Mouse (Mus musculus) liver, adult 2 months (tissue): ENCODE measurements around the gene Cutc. TPM values are rescaled to one million over a fixed set of nuclear protein-coding genes. Genes with fewer than 3 reads are reported as not detected.

Experiments used
- DNase-seq: peaks from one replicate; pipeline ENCODE4 v3.0.0-alpha.2; 2011; ENCODE audit warnings: low read depth, low spot score; ENCODE audit errors: extremely low read depth
- H3K27ac ChIP-seq: fragments of 200-500 bp; replicated peaks from 2 replicates; pipeline ENCODE4 v1.5.1; 2012; ENCODE audit warnings: low read depth, mild to moderate bottlenecking, control low read depth, inconsistent platforms, low read length; ENCODE audit not compliant: insufficient read depth
- H3K27me3 ChIP-seq: fragments of 200-500 bp; 2 replicates; pipeline ENCODE4 v1.6.1; 2012; ENCODE audit warnings: mild to moderate bottlenecking, moderate library complexity, low read length, inconsistent platforms; ENCODE audit not compliant: control insufficient read depth, insufficient read depth
- H3K36me3 ChIP-seq: fragments of 200-500 bp; 2 replicates; pipeline ENCODE4 v1.6.1; 2012; ENCODE audit warnings: low read length, inconsistent platforms; ENCODE audit not compliant: control insufficient read depth, insufficient read depth
- H3K4me1 ChIP-seq: fragments of 200-500 bp; 2 replicates; pipeline ENCODE4 v1.6.1; 2011; ENCODE audit warnings: low read length; ENCODE audit not compliant: control insufficient read depth, insufficient read depth
- H3K4me3 ChIP-seq: fragments of 200-500 bp; 2 replicates; pipeline ENCODE4 v1.5.1; 2011; ENCODE audit warnings: low read depth, mild to moderate bottlenecking, control low read depth, low read length, moderate library complexity; ENCODE audit not compliant: insufficient read depth
- H3K79me2 ChIP-seq: fragments of 200-500 bp; 2 replicates; pipeline ENCODE4 v1.6.1; 2012; ENCODE audit warnings: inconsistent platforms, mild to moderate bottlenecking, low read length, moderate library complexity; ENCODE audit not compliant: control insufficient read depth, insufficient read depth
- H3K9ac ChIP-seq: fragments of 200-500 bp; 2 replicates; pipeline ENCODE4 v1.6.1; 2012; ENCODE audit warnings: low read depth, mild to moderate bottlenecking, control low read depth, inconsistent platforms, low read length
- CTCF ChIP-seq: fragments of 200-500 bp; IDR thresholded peaks from 2 replicates; pipeline ENCODE4 v1.5.1; 2011; ENCODE audit warnings: low read depth, low read length, control low read depth
- POLR2A ChIP-seq: fragments of 200-500 bp; IDR thresholded peaks from 2 replicates; pipeline ENCODE4 v1.6.1; 2011; ENCODE audit warnings: low read length, control low read depth; ENCODE audit not compliant: insufficient read depth; ENCODE audit errors: extremely low read depth
- WGBS: fragments of 180-500 bp; shearing (Covaris S2); methylation state at CpG from one replicate; pipeline ENCODE4 v1.1.7; 2018; 5-methylcytosine and 5-hydroxymethylcytosine counted together
- polyA plus RNA-seq: library from polyadenylated mRNA; depleted of rRNA; stranded (reverse); fragments of >200 nt; gene quantifications from 2 replicates; pipeline ENCODE4 v1.2.3, GENCODE M21; 2012
- total RNA-seq: library from RNA; depleted of rRNA; stranded (reverse); fragments of >200 nt; gene quantifications from 2 replicates; pipeline ENCODE4 v1.2.3, GENCODE M21; 2014

The Cutc gene
- total and polyA plus RNA-seq, 2 experiments, result 7.5 to 17.0 TPM

GRCm38 (mm10) chr19:43743401-43743800 is 9.4 kb upstream of the Cutc start:
- peaks cover 66% of the 10 kb centered on the region for H3K36me3 ChIP-seq

GRCm38 (mm10) chr19:43745740-43746139 is 7.1 kb upstream of the Cutc start:
- TF ChIP-seq POLR2A, result no peak
- no peak for TF ChIP-seq CTCF
- DNase-seq, result no peak
- Histone ChIP-seq H3K4me3 (no peak overlapping the region), H3K9ac (no peak overlapping the region), H3K27me3 (no peaks in the 10 kb centered on the region), H3K36me3 (peaks cover 62% of the 10 kb centered on the region), H3K27ac (no peak overlapping the region), H3K4me1 (no peaks in the 10 kb centered on the region), H3K79me2 (no peaks in the 10 kb centered on the region)
- 86% methylated on average over 3 of the region's 3 CpGs for WGBS

More at GRCm38 (mm10) chr19:43743401-43743800, 9.4 kb upstream of the Cutc start:
- no peak for DNase-seq
- no peak for TF ChIP-seq CTCF
- TF ChIP-seq POLR2A, result no peak
- Histone ChIP-seq H3K79me2 (no peaks in the 10 kb centered on the region), H3K4me3 (no peak overlapping the region), H3K27ac (no peak overlapping the region), H3K27me3 (no peaks in the 10 kb centered on the region), H3K4me1 (no peaks in the 10 kb centered on the region), H3K9ac (no peak overlapping the region)
- 97% methylated on average over 7 of the region's 7 CpGs for WGBS

GRCm38 (mm10) chr19:43747877-43748276 is 4.9 kb upstream of the Cutc start:
- 69% methylated on average over 4 of the region's 4 CpGs for WGBS
- TF ChIP-seq POLR2A (no peak), CTCF (no peak)
- H3K27me3 ChIP-seq, result no peaks in the 10 kb centered on the region

GRCm38 (mm10) chr19:43750008-43750407 is 2.8 kb upstream of the Cutc start:
- H3K27ac ChIP-seq, result no peak overlapping the region
- no peak overlapping the region for H3K4me3 ChIP-seq
- H3K36me3 ChIP-seq, result peaks cover 40% of the 10 kb centered on the region; the same call in 1 of the 2 replicates
- no peaks in the 10 kb centered on the region for H3K4me1 ChIP-seq
- TF ChIP-seq POLR2A (no peak), CTCF (no peak)
- DNase-seq, result no peak
- 84% methylated on average over 2 of the region's 2 CpGs for WGBS
- H3K9ac ChIP-seq, result no peak overlapping the region
- no peaks in the 10 kb centered on the region; the same call in 1 of the 2 replicates for H3K79me2 ChIP-seq
- H3K27me3 ChIP-seq, result no peaks in the 10 kb centered on the region

More at GRCm38 (mm10) chr19:43747877-43748276, 4.9 kb upstream of the Cutc start:
- no peak overlapping the region for H3K4me3 ChIP-seq
- DNase-seq, result no peak
- H3K9ac ChIP-seq, result no peak overlapping the region
- H3K79me2 ChIP-seq, result no peaks in the 10 kb centered on the region; the same call in 1 of the 2 replicates
- H3K36me3 ChIP-seq, result peaks cover 50% of the 10 kb centered on the region; the same call in 1 of the 2 replicates
- no peaks in the 10 kb centered on the region for H3K4me1 ChIP-seq
- H3K27ac ChIP-seq, result no peak overlapping the region

GRCm38 (mm10) chr19:43753226-43753835 is 535 bp downstream of the Cutc start:
- Histone ChIP-seq H3K4me3 (peak overlapping the region; percentile 93), H3K79me2 (no peaks in the 10 kb centered on the region; the same call in 1 of the 2 replicates), H3K36me3 (peaks cover 17% of the 10 kb centered on the region; the same call in 1 of the 2 replicates), H3K27me3 (no peaks in the 10 kb centered on the region), H3K9ac (peak overlapping the region; percentile 84), H3K4me1 (no peaks in the 10 kb centered on the region), H3K27ac (peak overlapping the region; percentile 42)
- no peak for TF ChIP-seq POLR2A
- TF ChIP-seq CTCF, result peak; percentile 93
- 1% methylated on average over 22 of the region's 24 CpGs for WGBS
- DNase-seq, result peak; percentile 89

GRCm38 (mm10) chr19:43754237-43754636 is 1.4 kb downstream of the Cutc start:
- TF ChIP-seq POLR2A (no peak), CTCF (no peak)
- peaks cover 8% of the 10 kb centered on the region; the same call in 1 of the 2 replicates for H3K36me3 ChIP-seq

More at GRCm38 (mm10) chr19:43754237-43754636, 1.4 kb downstream of the Cutc start:
- no peak for DNase-seq
- Histone ChIP-seq H3K27me3 (no peaks in the 10 kb centered on the region), H3K9ac (no peak overlapping the region), H3K27ac (no peak overlapping the region), H3K4me3 (no peak overlapping the region), H3K79me2 (no peaks in the 10 kb centered on the region; the same call in 1 of the 2 replicates), H3K4me1 (no peaks in the 10 kb centered on the region)
- 65% methylated on average over 2 of the region's 2 CpGs for WGBS
